Mouse (Mus musculus) limb, embryonic 12.5 days (tissue): ENCODE results near the gene Tox3. TPM values are rescaled to one million over a fixed set of nuclear protein-coding genes. Genes with fewer than 3 reads are reported as not detected.

Experiments
- ATAC-seq: fragments of 200-750 bp; cut with Nextera tagmentation; 2 replicates; pipeline ENCODE4 v1.8.0; 2017; ENCODE audit warnings: low read depth, moderate TSS enrichment; ENCODE audit not compliant: insufficient number of reproducible peaks, insufficient read depth, low FRiP score, low TSS enrichment
- H3K27ac ChIP-seq: fragments of 300-500 bp; sonication (generic); 2 replicates; pipeline ENCODE4 v1.5.1; 2016; ENCODE audit warnings: mild to moderate bottlenecking, moderate library complexity
- H3K27me3 ChIP-seq: fragments of 300-500 bp; sonication (generic); 2 replicates; pipeline ENCODE4 v1.6.1; 2016; ENCODE audit warnings: mild to moderate bottlenecking, moderate library complexity
- H3K36me3 ChIP-seq: fragments of 300-500 bp; sonication (generic); 2 replicates; pipeline ENCODE4 v1.6.1; 2016; ENCODE audit warnings: mild to moderate bottlenecking, moderate library complexity
- H3K4me1 ChIP-seq: fragments of 300-500 bp; sonication (generic); replicated peaks from 2 replicates; pipeline ENCODE4 v1.6.1; 2016
- H3K4me2 ChIP-seq: fragments of 300-500 bp; sonication (generic); 2 replicates; pipeline ENCODE4 v1.6.1; 2016; ENCODE audit warnings: mild to moderate bottlenecking, moderate library complexity
- H3K4me3 ChIP-seq: fragments of 300-500 bp; sonication (generic); replicated peaks from 2 replicates; pipeline ENCODE4 v1.5.1; 2016; ENCODE audit warnings: mild to moderate bottlenecking
- H3K9ac ChIP-seq: fragments of 300-500 bp; sonication (generic); replicated peaks from 2 replicates; pipeline ENCODE4 v1.6.1; 2016; ENCODE audit warnings: mild to moderate bottlenecking, moderate library complexity
- H3K9me3 ChIP-seq: fragments of 300-500 bp; sonication (generic); 2 replicates; pipeline ENCODE4 v1.6.1; 2016; ENCODE audit warnings: mild to moderate bottlenecking, moderate library complexity
- WGBS: fragments of 180-500 bp; shearing (Covaris S2); methylation state at CpG from one replicate; pipeline ENCODE4 v1.1.7; 2016; 5-methylcytosine and 5-hydroxymethylcytosine counted together
- polyA plus RNA-seq: library from polyadenylated mRNA; unstranded; fragments of >200 nt; fragmentation: Nextera tagmentation; extraction: Ambion mirVana; gene quantifications from 2 replicates; pipeline ENCODE4 v1.2.1, GENCODE M21; 2016

Gene Tox3
- polyA plus RNA-seq, 1 experiment from 2014 or later = 10.4 TPM

DNA sequence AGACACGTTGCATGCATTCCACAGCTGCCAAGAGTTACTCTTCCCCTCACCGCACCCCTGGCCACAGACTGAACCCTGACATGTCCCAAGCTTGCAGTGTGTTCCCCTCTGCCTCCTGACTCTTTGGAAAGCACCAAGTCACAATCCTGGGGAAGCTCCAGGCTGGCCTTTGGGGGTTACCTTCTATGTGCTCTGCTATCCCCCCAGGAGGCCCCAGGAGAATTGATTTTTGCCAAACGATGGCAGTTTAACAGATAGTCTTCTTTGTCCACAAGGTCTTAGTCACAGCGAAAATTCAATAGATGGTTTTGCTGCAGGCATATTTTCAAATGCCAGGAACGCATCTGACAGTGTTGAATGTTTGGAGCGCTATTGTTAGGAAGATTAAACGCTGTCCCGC is 115.6 kb downstream of the Tox3 start:
- WGBS = 77% methylated on average over 8 of the region's 8 CpGs
- Histone ChIP-seq H3K9me3 (no peaks in the 10 kb centered on the region), H3K27me3 (peaks cover 6% of the 10 kb centered on the region), H3K4me2 (no peak overlapping the region), H3K36me3 (no peaks in the 10 kb centered on the region), H3K9ac (no peak overlapping the region), H3K4me3 (no peak overlapping the region), H3K4me1 (no peaks in the 10 kb centered on the region), H3K27ac (no peak overlapping the region)
- no peak for ATAC-seq

DNA sequence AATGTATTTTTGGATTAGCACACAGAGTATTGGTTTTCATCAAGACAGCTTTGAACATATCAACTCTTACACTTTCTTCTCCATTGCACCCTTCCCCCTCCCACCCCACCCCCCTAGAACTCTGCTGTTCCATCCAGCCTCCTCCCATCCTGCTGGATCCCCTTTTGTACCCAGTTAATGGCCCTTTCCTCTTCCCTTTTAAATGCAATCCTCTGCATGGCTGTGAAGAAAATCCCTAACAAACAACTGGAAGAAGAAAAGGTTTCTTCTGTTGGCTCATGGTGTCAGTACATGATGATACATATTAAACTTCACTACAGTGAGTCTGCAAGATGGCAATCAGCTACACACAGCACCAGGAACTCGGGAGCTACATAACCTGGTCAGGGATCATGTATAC is 124.0 kb downstream of the Tox3 start:
- H3K4me3 ChIP-seq = no peak overlapping the region
- no peaks in the 10 kb centered on the region for H3K4me1 ChIP-seq
- H3K4me2 ChIP-seq = no peak overlapping the region
- no peaks in the 10 kb centered on the region for H3K36me3 ChIP-seq
- H3K27ac ChIP-seq = no peak overlapping the region
- no peaks in the 10 kb centered on the region for H3K27me3 ChIP-seq
- no peaks in the 10 kb centered on the region for H3K9me3 ChIP-seq
- WGBS = 65% methylated on average over 1 of the region's 1 CpGs
- H3K9ac ChIP-seq = no peak overlapping the region
- ATAC-seq = no peak

DNA sequence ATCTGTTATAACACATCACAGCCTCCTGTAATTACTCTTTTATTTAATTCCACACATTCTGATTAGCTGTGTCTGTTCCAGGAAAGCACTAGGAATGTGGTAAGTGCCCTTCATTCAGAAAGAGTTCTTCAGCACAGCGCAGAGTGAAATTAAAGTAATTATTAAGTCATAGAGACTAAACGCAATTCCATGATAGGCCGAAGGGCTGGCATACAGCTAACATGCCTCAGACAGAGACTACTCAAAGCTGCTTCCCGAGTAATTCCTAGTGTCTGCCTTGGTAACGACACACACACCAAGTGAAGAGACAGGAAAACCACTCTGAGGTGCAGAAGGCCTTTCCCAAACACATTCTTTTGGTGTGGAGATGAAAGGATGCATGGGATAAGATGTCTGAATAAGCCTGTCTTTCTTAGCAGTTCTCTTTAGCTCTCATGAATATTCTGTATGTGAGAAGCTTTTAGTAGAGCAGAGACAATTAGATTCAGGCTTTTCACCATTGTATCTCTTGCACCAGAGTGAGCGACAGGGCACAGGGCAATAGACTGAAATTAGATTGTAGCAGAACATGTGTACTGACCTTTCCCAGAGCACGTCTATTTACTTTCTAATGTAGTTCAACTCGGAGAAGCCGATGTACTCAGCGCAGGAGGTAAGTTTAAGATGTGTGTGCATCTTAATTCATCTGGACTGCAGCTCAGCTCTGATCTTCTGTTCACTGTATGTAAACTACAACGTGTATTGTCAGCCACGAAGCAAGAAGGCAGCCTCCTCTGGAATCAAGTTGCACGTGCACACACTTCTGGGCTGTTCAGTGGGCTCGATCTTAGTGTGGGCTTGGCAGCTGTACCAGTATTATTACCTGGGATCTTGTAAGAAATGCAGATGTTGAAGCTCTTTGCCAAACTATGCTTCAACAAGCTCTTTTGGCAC is 138.8 kb downstream of the Tox3 start:
- no peak overlapping the region for H3K9ac ChIP-seq
- H3K9me3 ChIP-seq = no peaks in the 10 kb centered on the region
- WGBS = 81% methylated on average over 14 of the region's 14 CpGs
- H3K4me1 ChIP-seq = no peaks in the 10 kb centered on the region
- H3K4me2 ChIP-seq = no peak overlapping the region
- H3K4me3 ChIP-seq = no peak overlapping the region
- no peaks in the 10 kb centered on the region for H3K27me3 ChIP-seq
- no peak overlapping the region for H3K27ac ChIP-seq
- H3K36me3 ChIP-seq = no peaks in the 10 kb centered on the region
- no peak for ATAC-seq
